Mouse (Mus musculus): ENCODE data around the gene Mgat3.

The Mgat3 gene

DNA sequence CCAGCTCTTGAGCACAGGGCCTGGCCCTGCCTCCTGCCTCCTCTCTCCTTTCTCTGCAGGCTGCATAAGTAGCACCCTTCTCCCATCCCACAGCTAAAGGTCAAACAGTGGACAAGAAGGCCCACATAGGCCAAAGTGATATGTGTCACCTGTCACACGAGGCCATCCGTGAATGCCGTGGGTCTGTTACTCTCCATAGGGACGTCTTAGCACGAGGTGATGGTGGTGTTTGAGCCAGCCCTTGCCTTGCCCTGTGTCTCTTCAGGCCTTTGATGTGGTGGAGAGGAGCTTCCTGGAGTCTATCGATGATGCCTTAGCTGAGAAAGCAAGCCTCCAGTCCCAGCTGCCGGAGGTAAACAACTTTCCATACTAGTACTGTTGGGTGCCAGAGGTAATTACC is 24.0 kb upstream of the Mgat3 start:
- no peak for DNase-seq (ENCODE audit: low spot score in 2 of 2)

DNA sequence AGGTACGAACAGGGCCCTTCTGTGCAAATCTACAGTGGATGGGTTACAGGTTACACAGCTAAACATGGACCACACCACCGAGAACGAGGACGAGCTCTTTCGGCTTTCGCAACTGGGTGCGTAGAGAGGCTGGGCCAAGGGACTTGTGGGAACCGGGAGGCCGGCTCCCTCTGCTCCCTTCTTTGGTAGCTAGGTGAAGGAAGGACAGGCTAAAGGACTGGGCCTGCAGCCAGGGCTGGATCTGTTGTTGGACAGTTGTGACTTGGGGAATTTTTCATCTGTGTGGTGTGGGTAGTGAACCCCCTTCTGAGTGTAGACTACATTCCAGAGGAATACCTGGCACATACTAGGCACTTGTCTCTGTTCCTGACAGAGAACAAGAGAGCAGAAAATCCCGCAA is 20.9 kb upstream of the Mgat3 start:
- no peak for DNase-seq (ENCODE audit: low spot score in 2 of 2)

DNA sequence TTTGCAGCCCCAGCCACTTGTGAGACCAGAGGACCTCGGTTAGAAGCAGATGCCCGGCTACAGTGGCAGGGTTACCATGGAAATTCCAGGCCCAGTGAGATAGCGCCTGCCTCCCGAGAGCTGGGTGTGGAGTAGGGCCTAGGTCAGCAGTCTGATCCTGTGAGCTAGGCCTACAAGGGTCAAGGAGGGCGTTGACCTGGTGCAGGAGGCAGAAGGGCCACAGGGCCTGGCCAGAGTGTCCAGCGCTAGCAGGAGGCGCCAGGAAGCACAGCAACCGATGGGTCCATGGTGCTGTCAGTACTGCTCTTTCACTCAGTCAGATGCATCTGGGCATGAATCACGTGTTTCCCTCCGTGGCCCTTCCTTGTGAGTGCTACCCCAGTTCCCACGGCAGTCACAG is 19.8 kb upstream of the Mgat3 start:
- no peak for DNase-seq (ENCODE audit: low spot score in 2 of 2)

DNA sequence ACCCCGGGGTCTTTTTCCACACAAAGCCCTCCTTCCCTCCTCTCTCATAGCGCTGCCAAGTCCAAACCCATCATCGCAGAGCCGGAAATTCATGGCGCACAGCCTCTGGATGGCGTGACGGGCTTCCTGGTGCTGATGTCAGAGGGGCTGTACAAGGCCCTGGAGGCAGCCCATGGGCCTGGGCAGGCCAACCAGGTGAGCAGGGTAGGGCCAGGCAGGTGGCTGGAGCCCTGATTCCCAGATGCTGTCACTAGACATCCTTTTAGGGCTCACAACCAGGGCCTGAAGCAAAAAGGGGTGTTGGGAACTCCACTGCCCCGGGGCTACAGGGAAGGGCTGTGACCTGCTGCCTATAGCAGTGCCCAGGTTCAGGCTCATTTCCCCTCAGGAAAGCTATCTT is 17.8 kb upstream of the Mgat3 start:
- DNase-seq (ENCODE audit: low spot score in 2 of 2): no peak

DNA sequence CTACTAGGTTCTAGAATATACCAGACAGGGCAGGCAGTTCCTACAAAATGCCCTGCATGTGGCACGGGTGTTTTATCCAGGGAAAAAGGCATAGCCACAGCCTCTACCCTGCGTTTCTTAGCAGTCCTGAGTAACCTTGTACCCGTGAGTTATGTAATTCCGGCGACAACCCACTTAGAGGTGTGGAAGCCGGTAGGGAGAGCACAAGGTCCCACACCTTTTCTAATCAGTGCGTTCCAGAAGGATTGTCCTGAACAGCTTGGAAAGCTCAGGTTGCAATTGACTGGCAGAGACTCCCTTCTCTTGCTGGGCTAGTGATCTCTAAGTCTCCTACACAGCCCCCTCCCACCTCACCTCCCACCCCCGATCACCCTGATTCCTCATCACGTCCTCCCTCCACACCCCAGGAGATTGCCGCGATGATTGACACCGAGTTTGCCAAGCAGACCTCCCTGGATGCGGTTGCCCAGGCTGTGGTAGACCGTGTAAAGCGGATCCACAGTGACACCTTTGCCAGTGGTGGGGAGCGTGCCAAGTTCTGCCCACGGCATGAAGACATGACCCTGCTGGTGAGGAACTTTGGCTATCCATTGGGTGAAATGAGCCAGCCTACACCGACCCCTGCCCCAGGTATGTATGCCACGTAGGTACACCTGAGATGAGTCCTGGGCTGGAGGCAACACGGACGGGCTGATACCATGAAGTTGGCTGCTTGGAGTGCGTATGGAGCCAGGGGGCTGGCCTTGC is 16.2 kb upstream of the Mgat3 start:
- DNase-seq (ENCODE audit: low spot score in 2 of 2): no peak

DNA sequence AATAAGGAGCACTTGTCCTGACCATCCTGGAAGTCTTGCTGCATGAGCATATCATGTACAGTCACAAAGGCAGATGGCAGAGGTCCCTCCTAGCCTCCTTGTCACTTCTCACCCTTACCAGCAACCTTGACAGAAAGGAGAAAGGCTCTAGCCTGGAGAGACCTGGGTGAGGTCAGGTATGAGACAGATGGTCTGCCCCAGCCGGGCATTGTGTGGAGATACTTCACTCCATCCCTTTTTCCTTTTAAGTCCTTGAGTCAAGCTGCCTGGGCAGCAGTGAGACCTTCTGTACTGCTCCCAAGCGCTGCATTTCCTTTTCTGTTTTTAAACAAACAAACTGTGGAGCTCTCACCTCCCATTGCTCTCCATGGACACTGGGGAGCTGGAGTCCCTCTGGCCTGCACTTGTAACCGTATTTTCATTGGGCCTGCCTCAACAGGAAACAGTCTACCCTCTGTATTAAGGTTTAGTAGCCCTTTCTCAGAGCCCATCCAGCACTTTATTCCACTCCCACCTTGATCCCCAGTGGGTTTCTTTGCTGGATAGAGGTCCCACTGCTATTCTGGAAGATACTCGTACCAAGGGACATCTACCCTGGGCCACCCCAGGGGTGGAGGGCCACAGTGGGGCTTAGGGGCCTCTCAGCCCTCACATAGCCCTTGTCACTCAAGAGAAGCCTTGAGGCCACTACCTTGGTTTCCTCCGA is 15.4 kb upstream of the Mgat3 start:
- no peak for DNase-seq (ENCODE audit: low spot score in 2 of 2)

DNA sequence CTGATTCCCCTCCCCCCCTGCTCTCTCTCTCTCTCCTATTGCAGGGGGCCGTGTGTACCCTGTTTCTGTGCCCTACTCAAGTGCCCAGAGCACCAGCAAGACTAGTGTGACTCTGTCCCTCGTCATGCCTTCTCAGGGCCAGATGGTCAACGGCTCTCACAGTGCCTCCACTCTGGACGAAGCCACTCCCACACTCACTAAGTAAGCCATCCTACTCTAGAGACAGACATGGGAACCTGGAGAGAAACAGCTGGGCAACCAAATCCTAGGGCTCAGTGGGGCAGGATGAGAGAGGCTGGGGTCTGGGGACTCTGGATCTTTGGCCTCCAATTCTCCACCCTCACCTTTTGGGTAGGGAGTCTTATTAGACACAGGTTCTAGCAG is 14.8 kb upstream of the Mgat3 start:
- no peak for DNase-seq (ENCODE audit: low spot score in 2 of 2)

DNA sequence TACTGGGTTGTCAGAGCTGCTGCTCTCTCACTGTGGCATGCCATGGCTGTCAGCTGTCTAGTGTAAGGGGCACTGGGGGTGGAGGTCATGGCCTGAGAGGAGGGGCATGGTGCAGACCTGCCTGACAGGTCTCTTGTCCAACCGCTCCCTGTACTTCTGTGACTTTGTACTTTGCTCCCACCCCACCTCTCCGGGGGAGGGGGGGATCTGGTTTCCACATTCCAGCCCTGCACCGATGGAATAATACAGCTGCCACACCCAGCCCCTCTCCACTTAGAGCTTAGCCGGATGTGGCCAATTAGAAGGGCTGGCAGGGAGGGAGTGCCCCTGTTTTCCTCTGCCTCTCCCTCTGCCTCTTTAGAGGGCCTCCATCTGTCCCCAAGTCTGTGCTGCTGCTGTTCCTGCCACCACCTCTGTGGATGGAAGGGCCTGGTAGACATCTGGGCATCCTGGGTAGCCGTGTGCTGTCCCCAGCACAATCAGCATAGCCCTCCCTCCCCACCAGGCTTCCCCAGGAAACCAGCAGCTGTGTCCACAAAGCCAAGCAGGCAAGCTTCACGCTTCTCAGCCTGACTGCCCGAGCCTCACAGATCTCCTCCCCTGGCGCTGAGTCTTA is 14.1 kb upstream of the Mgat3 start:
- DNase-seq (ENCODE audit: low spot score in 2 of 2): no peak

DNA sequence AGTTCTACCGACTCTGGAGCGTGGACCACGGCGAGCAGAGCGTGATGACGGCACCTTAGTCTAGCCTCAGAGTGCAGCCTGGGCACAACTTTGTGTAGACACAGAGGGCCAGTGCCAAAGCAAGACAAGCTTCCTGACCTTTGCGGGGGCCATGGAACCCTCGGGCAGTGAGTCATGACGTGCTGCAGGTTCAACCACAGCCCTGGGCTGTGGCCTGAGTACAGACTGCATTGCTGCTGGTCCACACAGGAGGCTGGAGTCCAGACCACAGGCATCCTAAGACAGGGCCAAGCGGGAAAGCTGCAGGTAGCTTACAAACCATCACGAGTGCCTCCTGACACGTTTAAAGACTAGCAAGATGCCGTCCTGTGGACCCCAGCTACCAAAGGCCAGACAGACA is 13.3 kb upstream of the Mgat3 start:
- DNase-seq (ENCODE audit: low spot score in 2 of 2): no peak

DNA sequence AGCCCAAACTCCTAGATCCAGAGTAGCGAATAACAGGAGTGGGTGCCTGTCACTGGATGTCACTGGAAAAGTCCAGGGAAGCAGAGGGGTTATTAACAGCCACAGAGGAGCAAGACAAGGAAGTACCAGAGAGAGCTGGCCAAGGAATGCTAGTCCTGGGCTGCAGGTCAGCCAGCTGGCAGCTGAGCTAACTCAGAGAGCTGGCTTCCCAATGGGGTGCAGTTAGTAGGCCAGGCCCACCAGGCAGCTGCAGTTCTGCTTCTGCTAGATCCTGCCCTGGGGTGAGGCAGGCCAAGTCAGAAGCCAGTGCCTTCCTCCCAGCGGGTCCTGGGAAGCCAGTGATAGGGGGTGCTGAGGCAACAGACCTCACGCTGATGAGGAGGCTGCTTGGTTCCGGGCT is 12.8 kb upstream of the Mgat3 start:
- no peak for DNase-seq (ENCODE audit: low spot score in 2 of 2)

DNA sequence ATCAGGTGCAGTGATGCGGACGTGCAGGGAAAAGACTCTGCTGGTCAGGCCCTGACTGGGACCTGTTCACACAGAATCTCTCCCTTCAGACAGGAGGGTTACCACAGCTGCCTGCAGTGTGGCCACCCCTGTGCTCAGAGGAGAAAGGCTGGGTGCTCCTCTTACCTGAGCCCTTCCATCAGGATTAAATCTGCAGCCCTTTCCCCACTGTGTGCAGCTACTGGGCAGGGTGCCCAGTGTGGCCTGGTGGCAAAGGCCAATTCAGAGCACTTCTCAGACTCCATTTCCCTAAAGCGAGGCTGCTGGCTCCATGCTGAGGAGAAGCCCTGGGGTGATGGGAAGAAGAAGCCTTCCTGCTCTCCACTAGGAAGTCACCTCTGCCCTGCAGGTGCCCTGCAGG is 12.3 kb upstream of the Mgat3 start:
- no peak for DNase-seq (ENCODE audit: low spot score in 2 of 2)

DNA sequence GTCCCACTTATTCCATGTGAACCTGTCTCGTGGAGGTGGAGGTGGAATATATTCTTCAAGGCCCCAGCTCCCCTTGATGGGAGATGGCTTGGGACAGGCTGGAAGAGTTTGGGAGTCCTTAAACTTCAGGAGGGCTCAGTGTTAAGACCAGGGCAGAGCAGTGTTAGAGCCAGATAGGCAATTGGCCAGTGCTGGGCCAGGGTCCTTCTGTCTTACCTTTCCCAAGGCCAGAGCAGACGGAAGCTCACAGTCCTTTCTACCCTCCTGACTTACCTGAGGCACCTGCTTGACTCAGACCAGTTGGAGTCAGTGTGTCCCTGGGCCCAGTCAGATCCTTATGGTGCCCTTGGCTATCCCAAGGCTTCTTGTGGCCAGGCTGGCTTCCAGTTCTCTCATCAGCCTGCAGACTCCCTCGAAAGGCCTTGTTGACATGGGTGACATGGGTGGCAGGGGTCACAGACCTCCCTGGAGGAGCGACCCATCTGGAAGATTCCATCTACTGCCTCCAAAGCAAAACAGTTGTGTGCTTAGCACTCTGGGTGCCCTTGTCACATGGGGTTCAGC is 11.0 kb upstream of the Mgat3 start:
- DNase-seq (ENCODE audit: low spot score in 2 of 2): no peak

DNA sequence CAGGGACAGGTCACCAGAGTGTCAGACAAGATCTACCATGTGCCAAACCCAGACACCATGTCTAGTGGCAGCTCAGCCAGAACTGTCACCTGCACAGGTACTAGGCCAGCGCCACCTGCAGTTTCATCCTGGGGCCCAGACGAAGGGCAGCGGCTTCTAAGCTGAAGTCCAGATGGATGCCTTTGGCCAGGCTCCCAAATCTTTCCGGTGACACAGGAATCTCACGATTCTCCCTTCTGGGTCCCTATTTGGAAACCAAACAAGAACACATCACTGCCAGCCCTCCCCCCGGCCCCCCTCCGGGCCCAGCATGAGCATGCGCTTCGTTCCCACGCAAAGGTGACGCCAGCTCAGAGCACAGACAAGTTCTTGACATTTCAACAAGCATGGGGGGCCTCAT is 10.2 kb upstream of the Mgat3 start:
- no peak for DNase-seq (ENCODE audit: low spot score in 2 of 2)

DNA sequence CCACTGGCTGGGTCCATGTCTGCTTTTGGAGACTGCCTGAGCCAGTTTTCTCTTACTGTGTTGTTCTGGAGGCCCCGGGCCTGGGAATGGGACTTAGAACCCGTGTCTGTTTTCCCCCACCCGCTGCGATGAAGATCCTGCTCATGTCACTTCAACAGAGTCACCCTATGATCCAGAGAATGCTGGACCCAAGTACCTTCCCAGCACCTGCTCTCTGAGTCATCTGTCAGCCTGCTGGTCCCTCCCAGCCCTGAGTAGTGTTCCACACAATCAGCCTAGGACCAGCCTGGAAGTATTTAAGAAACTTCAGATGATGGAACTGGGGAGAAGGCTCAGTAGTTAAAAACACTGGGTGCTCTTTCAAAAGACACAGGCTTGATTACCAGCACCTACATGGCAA is 9.8 kb upstream of the Mgat3 start:
- DNase-seq (ENCODE audit: low spot score in 2 of 2): no peak

DNA sequence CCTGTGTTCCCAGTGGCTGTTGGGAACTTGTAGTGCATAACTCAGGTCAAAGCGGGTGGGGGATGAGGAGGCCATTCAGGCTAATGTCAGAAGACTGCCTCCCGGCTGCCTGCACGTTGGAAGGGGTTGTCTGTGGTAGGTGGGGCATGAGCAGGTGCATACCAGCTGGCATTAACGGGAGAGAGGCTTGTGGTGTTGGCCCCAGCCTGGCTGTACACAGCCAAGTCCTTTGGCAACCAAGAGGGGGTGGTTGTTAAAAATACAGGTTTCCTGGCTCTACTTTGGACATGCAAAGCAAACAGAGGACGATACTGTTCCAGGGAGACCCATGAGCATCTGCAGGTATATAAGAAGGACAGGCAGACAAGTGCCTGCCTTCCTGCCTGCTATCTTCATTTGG is 8.1 kb upstream of the Mgat3 start:
- no peak for DNase-seq (ENCODE audit: low spot score in 2 of 2)

DNA sequence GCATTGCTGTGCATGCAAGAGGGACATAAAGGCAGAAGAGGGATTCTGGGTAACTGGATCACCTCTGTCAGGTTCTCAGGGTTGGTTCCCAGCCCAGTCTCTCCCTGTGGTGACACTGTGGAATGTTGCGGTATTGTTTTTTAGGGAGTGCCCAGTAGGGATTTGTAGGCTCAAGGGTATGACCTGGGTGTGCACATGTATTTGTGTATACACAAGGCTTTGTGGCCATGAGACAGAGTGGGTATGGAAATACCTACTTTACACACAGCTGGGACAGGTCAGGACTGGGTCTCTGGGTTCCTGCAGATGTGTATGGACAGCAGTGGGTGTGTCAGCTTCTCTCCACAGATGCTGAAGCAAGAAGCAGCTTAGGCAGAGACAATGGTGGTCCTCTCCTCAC is 4.0 kb upstream of the Mgat3 start:
- no peak for DNase-seq (ENCODE audit: low spot score in 2 of 2)

DNA sequence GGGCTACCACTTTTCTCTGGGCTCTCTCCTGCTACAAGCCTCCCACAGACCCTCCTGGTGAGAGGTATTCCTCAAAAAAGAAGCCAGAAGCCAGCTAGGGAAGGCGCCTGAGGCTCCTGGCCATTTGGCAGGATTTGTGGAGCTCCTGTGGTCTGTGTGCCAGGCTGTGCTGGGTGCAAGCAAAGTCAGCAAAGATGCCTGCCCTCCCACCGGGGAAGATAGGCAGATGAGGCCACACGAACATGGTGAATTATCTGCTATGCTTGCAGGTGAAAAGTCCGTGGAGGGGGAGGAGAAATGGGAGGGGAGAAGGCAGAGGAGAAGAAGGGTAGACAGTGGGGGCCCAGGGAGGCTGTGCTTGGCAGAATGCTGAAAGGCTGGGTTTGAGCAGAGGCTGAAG is 3.2 kb upstream of the Mgat3 start:
- DNase-seq (ENCODE audit: low spot score in 2 of 2): no peak

DNA sequence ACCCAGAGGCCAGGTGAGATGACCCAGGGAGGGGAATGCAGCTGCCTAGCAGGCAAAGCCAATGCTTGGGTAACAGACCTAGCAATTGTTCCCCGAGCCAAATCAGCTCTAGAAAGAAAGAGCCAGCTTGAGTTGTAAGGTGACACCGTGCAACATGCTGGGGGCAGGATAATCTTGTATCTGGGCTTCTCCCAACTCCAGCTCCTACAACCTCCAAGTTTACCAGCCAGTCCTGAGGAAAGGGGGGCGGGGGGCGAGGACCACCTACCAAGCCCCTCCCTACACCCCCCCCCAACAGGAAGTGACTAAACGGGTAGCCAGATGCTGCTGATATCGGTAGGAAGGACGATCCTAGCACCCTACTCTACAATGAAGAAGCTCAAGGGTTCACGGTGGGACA is 2.2 kb upstream of the Mgat3 start:
- no peak for DNase-seq (ENCODE audit: low spot score in 2 of 2)

DNA sequence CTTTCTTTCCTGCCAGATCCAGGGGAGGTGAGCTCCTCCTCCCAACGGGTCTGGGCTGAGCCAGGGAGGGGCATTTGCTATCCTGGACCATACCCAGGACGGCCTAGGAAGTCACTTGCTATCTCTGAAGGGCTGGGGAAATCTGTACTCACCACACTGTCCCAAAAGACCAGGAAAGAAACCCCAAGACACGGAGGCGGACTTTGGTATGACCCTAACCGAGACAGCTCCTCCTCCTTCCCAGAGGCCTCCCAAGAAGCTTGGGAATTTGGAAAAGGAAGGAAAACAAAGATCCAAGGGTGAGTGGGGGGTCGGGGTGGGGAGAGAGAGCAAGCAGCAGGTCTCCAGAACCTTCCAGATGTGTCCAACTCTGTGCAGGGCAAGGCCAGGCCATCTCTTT is 1.7 kb upstream of the Mgat3 start:
- DNase-seq (ENCODE audit: low spot score in 2 of 2): no peak

DNA sequence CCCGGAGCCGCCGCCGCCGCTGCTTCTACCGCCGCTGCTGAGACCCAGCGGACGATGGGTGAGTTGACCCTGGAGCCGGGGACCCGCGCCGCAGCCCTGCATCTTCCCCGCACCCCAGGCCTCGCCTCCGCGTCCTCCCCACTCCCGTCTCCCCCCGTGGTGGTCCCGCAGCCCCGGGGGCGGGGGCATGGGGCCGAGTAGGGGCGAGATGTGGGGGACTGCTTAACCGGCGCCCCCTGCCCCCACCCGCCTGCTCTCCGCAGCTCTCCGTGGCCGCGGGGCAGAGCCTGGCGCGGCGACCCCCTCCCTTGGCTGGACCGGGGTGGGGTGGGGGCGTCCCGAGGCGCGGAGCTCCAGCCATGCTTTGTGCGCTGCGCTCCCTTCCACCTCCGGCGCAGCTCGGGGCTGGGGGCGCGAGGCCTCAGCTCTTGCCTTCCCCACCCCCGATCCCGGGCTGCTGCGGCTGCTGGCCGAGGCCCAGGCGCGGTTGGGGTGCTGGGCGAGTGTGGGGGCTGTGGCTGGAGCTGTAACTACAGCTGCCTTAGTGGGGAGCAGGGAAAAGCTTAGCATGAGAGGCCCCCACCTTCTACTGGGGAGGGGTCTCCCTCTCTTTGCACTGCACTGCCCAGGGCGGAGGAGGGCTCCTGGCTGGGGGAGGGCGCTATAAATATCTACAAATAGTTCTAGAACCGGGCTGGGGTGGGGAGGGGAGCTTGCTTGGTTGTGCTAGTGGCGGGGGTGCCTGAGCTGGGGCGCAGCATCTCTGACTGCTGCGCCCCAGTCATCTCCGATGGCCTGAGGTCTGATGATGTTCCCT is 468 bp downstream of the Mgat3 start:
- DNase-seq (ENCODE audit: low spot score in 2 of 2): no peak

DNA sequence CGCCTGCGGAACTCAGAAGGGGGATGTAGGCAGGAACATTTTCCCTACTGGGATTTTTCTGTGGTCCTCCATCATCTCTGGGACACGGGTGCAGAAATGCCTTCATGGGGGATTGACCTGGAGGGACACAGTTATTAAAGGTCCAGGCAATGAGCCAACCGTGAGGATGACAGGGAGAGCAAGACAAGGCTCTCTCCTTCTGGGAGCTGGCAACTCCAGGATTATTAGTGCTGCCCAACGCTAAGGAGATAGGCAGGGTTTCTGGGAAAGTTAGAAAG is 1.0 kb downstream of the Mgat3 start:
- DNase-seq (ENCODE audit: low spot score in 2 of 2): no peak

DNA sequence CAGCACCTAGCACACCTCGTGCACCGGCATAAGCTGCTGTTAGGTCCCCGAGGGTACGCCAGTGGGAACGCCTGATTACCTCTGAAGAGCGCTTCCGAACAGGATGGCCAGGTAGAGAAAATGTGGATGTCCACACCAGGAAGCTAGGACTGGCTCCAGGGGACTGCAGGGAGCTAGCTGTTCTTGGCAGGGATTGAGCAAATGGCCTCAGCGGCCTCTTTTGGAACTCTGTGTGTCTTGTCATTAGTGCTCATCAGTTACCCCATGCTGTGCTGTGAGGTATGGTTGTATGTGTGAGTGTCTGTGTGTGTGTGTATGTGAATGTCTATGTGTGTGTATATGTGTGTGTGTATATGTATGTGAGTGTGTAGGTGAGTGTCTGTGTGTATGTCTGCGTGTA is 1.8 kb downstream of the Mgat3 start:
- DNase-seq (ENCODE audit: low spot score in 2 of 2): no peak

Data from spleen, postnatal 14 days (tissue).